Mouse (Mus musculus): ENCODE results near the gene Riok2. TPM values are rescaled to one million over a fixed set of nuclear protein-coding genes. Genes with fewer than 3 reads are reported as not detected.

The Riok2 gene
- total RNA-seq, 4 experiments from 2014 or later = 20.2 to 22.3 (median 21.6) TPM

DNA sequence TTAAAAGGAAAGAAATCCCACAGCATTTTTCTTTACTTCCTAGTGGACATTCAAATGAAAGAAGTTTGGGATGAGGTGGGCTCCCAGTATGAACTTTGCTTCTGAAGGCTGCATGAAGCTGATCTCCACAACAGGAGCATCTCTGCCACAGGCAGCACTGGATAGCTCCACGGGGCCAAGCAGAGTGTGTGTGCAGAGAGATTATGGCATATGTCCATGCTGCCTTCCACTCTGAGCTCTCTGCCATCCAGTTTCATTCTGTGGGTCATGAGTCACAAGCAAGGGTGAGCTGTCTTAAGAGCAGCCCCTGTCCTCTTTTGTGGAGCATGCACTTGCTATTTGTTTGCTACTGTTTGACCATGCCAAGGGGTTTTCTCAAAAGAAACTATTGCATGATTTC is 31.5 kb downstream of the Riok2 start:
- no peak for DNase-seq (ENCODE audit: low spot score in 2 of 2)

DNA sequence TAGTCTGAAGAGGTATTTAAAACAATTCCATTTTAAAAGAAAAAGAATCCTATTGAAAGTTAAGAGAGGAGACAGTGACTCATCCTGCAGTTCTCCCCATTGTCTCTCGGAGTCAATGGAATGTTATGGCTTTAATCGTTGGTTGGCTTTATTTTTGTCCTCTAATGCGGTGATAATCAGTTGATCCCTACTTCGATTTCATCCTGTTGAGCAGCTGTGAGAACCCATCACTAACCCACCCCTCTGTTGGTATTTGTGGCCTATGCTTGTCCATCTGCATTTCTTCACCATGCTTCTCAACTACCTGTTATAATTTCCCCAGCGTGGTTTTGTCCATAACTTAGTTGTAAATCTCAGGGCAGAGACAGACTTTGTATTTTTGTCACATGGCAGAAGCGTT is 34.0 kb downstream of the Riok2 start:
- DNase-seq (ENCODE audit: low spot score in 2 of 2) = no peak

- DNase-seq (ENCODE audit: low spot score in 2 of 2) = no peak
Observed at GRCm38 (mm10) chr17:17408720-17409478, 34.8 kb downstream of the Riok2 start.

DNA sequence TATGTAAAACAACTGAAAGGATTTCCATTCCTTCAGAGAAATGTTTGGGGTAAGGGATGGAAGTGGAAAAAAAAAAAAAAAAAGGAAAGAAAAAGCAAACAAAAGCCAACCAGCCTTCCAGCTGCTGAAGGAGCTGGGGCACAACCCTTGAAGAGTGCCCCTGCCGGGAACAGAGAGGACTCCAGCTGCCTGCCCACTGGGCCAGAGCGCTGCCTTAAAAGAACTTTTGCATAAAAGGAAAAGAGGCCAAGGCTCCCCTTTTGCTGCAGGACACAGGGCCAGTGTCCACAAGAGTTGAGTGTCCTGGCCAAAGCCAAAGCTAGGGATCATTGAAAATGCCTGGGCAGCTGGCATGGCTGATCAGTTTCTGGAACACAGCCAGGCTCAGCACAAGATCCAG is 35.5 kb downstream of the Riok2 start:
- peak in 1 of 2 experiments; percentile 46 for DNase-seq (ENCODE audit: low spot score in 2 of 2)

DNA sequence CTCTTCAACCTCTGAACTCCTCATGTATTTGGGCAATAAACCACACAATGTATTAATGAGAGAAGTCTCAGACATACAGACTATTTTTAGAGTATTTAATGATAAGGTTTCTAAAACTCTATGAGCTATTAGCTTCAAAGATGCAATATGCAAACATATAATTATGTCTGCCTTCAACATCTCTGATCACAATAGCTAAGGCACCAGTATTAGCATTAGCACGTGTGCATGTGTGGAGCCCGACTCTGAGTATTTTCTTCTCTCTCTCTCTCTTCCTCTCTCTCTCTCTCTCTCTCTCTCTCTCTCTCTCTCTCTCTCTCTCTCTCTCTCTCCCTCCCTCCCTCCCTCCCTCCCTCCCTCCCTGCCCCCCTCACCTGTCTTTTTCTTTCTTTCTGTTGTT is 37.3 kb downstream of the Riok2 start:
- no peak for DNase-seq (ENCODE audit: low spot score in 2 of 2)

DNA sequence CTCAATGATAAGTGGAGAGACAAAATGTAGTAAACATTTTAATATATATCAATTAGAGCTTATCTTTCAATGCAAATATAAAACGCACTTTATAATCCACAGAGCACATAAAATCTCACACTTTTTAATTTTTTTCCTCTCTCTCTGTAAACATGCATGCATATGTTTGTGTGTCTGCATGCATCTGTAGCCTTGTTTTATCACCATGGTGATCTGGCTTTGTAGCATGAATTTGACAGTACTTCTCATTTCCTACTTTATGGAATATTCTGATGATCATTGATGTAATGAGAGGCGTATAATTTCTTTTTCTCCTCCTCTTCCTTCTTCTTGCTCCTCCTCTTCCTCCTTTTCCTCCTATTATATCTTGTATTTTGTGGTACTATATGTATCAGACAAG is 38.1 kb downstream of the Riok2 start:
- DNase-seq (ENCODE audit: low spot score in 2 of 2) = no peak

DNA sequence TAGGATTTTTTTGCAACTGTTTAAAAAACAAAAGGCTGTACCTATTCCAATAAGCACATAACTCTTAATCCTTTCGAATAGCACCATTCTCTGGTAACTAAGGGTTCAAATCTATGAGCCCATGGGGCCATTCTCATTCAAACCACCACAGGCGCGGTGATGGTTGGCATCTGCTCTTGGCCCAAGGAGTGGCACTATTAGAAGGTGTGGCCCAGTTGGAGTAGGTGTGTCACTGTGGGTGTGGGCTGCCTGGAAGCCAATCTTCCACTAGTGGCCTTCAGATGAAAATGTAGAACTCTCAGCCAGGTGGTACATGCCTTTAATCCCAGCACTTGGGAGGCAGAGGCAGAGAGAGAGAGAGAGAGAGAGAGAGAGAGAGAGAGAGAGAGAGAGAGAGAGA is 40.1 kb downstream of the Riok2 start:
- DNase-seq (ENCODE audit: low spot score in 2 of 2) = no peak

GRCm38 (mm10) chr17:17424609-17425307 is 50.6 kb downstream of the Riok2 start:
- no peak for DNase-seq (ENCODE audit: low spot score in 2 of 2)

DNA sequence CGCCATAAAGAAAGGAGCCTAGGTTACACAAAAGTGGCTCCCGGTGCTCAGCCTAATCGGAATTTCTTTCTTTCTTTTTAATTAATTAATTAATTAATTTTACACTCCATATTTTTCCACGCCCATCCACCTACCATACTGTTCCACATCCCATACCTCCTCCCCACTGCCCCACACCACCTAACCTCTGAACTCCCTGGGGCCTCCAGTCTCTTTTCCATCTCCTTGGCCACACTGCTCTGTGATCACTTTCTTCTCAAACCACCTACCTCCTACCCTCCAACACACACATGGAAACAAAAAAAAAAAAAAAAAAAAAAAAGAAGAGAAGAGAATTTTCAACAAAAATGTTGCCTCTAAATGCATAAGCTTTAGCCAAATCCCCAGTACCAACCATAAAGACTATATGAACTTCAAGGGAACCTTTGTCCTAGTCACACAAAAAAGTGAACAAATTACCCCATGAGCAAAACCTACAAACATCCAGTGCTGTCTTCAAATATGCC is 51.3 kb downstream of the Riok2 start:
- DNase-seq (ENCODE audit: low spot score in 2 of 2) = no peak

GRCm38 (mm10) chr17:17425906-17426305 is 51.8 kb downstream of the Riok2 start:
- DNase-seq (ENCODE audit: low spot score in 2 of 2) = no peak

DNA sequence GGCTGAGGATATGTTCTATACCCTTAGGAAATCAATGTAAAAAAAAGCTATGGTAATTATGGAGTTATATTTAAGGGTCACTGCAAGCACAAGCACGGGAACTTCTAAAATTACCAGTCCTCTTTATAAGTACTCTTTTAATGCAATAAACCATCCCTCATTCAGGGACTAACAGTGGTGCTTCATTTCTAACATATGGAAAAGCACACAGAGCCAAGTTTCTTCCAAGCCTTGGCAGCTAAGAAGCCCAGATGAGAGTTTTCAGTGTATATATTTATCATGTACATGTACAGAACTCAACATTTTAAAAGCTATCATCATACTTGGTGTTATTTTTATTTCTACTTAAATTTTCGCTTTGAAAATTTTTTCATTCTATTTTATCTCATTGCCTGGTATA is 54.8 kb downstream of the Riok2 start:
- DNase-seq (ENCODE audit: low spot score in 2 of 2) = no peak

DNA sequence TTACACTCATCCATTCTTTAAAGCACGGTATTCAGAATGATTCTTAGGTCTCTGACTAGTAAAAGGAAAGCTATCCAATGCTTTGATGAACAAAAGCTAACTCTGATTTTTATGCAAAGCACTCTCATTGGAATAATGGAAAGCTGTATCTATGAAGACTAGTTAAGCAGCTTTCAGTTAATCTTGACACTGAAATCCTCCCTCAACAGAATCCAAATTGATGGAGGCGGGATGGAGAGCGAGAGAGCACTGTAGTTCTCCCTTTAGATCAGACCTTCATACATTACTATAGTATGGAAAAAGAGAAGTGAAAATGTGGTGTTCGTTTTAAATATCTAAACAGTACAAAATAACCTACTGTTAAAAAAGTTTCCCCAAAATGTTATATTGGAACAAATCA is 59.6 kb downstream of the Riok2 start:
- DNase-seq (ENCODE audit: low spot score in 2 of 2) = no peak

GRCm38 (mm10) chr17:17438576-17439191 is 64.6 kb downstream of the Riok2 start:
- no peak for DNase-seq (ENCODE audit: low spot score in 2 of 2)

- DNase-seq (ENCODE audit: low spot score in 2 of 2) = no peak
Observed at GRCm38 (mm10) chr17:17441876-17442498, 67.9 kb downstream of the Riok2 start.

- DNase-seq (ENCODE audit: low spot score in 2 of 2) = no peak
Observed at GRCm38 (mm10) chr17:17444297-17444886, 70.3 kb downstream of the Riok2 start.

Other genes starting within 250 kb of the Riok2 start
- 10 to 100 TPM; 58.1 to 64.1 (median 62.4) TPM for gene Lix1, start 28.4 kb downstream of the Riok2 start, total RNA-seq (2022)